Mouse (Mus musculus): ENCODE data around the gene Chmp1a.
"Not testable (repeated sequence)": the region's sequence is repeated elsewhere in the genome, so short reads cannot be mapped to it uniquely, and the experiment has no call there.

Chmp1a gene

DNA sequence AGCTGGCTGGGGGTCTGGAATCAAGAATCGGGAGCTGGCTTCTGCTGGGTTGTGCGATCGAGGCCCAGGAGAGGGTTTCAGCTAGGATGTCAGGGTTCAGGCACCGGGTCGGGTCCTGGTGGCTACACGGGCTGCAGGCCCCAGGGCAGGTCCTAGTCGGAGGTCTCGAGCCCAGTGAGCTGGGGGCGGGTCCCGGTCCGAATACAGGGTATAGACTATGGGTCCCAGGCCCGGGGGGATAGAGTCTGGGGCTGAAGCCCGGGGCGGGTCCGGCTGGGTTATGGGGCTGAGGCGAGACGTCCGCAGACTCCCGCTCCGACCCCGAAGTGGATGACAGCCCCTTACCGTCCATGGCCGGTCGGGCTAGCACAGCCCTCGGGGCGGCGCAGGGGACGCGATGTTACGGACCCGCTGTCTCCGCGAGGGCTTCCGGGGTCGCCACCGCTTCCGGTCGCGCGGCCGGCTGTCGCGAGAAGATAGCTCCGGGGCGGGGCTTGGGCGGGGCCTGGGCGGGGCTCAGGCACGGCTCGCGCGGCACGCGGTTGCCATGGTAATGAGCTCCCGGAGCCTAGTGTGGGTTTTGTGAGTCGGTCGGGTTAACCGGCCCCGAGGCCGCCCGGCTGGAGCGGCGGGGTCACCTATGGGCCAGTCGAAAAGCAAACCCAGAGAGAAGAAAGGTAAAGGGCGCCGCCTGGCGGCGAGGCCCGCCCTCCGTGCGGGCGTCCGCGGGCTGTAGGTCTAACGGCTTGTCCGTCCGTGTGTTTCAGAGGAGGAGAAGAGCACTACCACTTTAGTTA is at the start of gene Chmp1a, which contains the start of gene Spata33:
Chmp1a (minus strand) TSS at position 443 of the 797 bp plus-strand sequence.
Spata33 (plus strand) TSS at position 512 of the 797 bp plus-strand sequence.
- peak; percentile 94 for DNase-seq (ENCODE audit: low spot score)

DNA sequence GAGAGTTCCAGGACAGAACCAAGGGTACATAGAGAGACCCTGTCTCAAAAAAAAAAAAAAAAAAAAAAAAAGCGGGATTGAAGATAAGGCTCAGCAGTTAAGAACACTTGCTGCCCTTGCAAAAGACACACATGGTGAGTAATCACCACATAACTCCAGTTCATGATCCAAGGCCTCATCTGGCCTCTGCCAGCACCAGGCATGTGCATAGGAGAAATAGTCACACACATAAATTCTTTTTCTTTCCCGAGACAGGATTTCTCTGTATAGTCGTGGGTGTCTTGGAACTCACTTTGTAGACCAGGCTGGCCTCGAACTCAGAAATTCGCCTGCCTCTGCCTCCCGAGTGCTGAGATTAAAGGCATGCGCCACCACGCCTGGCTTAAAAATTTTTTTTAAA is 45.0 kb upstream of the Chmp1a start:
- not testable (repeated sequence) for DNase-seq (ENCODE audit: low spot score)

DNA sequence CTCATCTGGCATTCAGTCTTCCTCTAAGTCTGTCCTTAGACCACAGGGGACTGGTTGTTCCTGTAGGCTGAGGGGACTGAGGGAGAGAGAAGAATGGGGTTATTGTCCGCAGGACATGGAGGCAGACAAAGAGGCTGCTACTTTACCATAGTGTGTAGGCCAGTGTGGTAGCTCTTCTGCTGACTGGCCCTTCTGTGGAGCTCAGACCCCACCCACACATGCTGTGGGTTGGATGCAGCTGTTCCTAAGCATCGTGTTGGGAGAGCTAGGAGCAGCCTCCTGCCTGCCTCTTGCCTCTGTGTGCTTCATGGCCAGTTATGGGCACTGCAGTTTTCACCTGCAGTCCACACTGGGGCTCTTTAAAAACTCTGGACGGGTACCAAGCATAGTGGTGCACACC is 44.6 kb upstream of the Chmp1a start:
- DNase-seq (ENCODE audit: low spot score): no peak

DNA sequence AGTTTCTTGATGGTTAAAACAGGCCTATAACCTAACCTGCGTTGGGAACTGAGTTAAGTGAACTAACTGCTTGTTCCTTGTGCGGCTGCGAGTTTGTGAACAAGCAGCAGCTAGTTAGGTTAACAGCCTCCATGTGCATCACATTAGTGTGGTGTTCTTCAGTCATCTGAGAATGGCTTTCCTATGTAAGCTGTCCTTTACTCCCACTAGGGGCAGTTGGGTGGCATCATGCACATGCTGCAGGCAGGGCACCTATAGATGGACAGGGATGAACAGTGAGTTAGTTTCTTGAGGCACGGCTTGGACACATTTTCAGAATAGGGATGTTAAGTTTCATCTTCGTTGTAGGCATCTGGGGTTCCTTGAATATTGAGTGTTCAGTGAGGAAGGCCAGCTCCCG is 42.6 kb upstream of the Chmp1a start:
- DNase-seq (ENCODE audit: low spot score): peak; percentile 74

DNA sequence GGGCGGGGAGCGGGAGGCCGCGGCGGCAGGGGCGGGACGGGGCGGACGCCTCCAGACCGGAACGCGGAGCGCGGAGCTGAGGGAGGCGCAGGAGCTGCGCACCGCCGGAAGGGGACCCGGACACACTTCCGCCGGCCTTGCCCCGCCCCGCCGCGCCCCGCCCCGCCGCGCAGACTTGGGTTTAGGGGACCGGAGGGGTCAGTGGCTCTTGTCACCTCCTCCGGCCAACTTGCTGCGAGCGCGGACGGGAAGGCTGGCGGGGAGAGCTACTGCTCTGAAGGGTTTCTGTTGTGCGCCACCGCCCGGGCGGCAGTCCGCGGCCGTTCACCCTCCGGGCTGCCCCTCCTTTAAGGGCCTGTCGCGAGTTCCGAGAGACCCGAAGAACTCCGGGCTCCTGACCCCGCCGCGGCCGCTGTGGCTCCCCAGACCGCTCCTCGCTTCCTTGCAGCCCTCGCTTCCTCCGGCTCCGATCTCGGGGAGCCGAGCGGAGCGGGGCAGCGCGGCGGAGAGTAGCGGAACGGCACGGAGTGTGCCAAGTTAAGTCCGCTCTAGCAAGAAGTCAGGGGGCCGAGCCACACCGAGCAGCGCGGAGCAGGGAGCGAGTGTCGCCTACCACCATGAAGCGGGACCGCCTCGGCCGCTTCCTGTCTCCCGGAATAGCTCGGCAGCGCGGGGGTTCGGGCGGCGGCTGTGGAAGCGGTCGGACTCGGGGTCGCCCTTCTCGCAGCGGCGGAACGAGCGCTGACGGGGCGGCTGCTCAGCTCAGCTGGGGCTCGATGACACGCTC is 41.7 kb upstream of the Chmp1a start, which contains the start of the genes Zfp276 and Vps9d1:
Zfp276 (plus strand) TSS at position 97 of the 787 bp plus-strand sequence.
Vps9d1 (minus strand) TSS at position 250 of the 787 bp plus-strand sequence.
- peak; percentile 95 for DNase-seq (ENCODE audit: low spot score)

DNA sequence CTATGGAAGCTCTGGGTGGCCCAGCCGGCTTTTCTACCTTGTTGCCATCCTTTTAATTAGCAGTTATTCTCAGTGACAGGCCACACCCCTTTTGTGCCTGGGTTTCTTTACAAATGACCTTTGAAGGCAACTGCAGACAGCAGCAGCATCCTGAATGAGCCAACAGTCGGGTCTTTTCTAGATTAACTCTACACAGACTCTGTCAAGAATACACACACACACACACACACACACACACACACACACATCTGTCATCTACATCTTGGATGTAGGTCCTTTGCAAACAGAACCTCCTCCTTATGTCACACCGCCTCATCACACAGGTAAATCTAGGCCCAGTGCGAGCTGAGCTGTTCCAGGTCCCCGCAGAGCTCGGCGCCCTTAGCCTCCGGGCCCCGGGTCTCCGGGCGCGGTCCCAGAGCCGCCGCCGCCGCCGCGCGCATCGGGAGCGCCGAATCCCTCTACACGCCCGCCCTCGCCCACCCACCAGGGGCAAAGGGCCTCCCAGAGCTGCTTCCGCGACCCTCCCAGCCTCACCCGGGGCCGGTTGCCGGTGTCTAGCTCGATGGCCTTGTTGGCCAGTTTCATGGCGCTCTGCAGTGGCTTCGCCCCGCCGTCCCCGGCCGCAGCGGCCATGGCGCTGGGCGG is 41.0 kb upstream of the Chmp1a start:
- DNase-seq (ENCODE audit: low spot score): peak; percentile 81

DNA sequence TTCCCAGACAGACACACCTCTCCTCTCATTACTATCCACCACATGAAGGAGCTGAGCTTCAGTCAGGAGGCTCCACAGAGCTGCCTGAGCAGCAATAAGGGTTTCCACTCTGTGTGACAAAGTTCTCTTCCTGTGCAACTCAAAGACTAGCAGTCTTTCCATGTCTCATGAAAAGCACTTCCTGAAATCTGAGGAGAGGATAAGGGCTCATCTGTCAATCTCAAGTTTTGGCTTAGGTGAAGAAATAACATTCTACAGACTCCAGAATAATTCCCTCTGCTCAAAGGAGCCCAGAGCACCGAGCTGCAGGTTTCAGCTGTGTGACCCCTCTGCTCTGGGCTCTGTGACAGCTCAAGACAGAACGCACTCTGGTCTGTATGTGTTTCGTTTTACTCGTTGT is 40.4 kb upstream of the Chmp1a start:
- DNase-seq (ENCODE audit: low spot score): no peak

DNA sequence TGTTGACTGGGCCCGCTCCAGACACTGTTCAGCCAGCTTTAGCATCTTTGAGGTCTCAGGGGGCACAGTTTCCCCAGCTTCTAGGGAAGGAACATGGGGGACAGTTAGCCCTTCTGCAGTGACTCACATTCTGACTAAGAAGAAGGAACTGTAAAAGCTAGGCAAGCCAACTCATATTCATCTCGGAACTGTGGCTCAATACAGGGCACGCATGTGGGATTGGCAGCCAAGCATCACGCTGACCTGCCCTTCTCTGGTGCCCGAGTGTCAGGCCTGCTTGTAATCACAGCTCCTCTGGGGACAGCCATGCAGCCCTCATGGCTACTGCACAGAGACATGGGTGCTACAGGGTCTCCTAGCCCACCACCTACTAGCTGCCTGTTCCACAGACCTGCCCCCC is 38.4 kb upstream of the Chmp1a start:
- DNase-seq (ENCODE audit: low spot score): no peak

DNA sequence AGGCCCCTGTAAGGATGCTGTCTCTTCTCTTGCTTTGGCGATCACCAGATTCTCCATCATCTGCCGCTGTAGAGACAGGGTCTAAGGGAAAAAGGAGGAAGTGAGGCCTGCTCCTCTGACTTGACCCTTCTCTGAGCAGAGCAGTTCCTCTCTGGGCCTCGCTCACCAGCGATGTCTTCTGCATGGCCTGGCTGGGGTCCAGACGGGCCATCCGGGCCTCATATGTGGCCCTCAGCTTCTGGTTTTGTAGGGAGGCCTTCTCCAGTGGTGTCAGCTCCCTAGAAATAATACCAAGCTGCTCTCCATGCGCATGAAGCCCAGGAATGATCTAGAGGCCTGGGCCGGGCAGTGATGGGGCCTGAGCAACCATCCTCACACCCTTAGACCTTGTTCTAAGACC is 36.0 kb upstream of the Chmp1a start:
- no peak for DNase-seq (ENCODE audit: low spot score)

DNA sequence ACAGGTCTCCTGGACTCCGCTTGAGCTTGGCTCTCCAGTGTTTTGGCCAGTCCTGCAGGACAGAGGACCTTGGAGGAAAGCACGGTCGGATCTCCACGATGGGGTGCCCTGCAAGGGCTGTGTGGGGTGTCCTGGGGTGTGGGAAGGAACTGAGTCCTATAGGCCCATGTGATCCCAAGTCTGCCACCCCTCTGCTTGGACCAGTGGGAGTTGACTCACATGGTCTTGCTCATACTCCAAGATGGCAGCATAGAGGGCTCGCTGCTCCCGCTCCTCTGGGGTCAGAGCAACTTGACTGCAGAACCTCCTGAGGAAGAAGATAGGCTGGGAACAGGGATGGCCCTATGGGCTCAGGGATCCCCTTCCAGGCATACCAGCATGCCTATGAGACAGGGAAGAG is 35.2 kb upstream of the Chmp1a start:
- no peak for DNase-seq (ENCODE audit: low spot score)

DNA sequence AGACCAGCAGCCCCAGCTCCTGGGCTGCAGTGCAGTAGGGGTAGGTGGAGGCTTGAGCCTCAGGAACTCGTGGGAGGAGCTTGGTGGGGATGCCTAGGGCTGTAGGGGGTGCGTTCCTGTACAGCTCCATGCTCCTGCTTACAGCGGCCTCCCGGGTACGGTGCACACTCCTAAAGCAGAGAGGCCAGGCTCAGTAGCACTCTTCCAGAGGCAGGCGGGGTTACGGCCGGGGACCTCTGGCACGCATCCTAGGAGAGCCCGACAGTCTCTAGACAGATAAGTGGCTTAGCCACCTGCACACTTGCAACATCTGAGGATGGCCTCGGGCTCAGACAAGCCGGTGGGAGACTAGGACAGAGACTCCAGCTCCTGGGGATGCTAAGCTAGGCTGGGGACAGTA is 33.0 kb upstream of the Chmp1a start:
- DNase-seq (ENCODE audit: low spot score): no peak

DNA sequence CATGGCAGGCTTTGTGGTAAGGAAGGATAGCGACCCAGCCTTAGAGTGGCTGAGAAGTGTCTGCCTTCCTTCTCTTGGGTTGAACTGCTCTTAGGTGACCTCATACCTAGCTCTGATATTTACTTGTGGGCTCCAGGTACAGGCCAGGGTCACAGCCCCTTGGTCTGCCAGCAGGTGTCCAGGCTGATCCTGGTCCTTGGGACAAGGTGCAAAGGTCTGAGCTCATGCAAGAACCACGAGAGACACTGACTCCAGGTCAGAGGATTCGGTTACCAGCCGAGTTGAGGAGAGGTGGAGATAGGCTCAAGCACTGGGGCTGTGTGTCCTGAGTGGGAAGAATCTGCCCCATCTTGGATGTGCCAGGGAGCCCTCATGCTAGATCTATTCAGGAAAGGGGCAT is 31.8 kb upstream of the Chmp1a start:
- no peak for DNase-seq (ENCODE audit: low spot score)

DNA sequence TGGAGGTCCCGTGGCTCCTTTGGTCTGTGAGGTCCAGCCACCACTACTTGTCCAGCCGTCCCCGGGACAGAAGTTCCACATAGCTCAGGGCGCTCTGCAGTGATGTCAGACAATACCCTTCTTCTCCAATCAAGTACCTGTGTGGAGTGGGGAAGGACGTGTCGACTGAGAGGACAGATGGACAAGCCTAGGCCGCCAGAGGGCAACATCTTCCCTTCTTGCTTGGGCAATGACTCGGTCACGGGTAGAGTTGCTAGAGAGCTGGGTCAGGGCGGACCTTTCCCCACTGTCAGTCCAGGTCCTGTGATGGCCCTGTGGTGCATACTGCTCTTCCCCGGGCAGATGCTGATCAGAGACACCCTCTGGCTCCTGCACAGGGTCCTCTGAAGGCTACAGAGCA is 30.5 kb upstream of the Chmp1a start:
- no peak for DNase-seq (ENCODE audit: low spot score)

DNA sequence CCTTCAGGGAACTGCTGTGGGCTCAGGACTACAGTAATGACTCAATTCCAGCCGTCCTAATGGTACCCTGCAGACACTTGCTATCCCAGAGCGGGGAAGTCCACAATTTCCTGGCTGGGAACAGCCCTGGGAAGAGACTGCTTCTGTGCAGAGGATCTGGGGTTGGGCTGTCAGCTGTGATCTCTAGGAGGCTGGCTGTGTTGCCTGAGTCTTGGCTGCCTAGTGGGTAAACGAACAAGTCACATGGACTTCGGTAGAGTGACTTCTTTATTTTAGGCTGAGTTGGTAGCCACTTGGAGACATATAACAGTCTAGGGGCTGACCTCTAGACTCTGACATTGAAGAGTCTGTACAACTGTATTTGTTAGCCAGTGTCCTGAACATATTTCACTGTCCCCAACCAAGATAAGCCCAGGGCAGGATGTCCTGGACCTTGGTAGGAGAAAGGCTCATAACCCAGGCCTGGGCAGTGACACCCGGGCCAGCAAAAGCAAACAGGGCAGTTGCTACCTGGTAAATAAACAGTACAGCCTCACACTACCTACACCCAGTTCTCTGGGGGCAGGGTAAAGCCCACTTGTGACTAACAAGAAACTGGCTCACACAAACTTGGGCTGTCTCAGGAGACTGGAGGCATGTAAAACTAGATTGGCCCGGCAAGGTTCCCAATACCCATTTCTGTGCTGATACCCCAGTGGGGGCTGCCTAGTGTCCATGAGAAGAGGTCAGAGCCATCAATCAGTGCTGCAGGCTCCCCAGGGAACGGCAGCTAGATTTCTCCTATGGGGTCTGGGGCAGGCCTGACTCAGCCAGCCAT is 29.8 kb upstream of the Chmp1a start:
- DNase-seq (ENCODE audit: low spot score): no peak

DNA sequence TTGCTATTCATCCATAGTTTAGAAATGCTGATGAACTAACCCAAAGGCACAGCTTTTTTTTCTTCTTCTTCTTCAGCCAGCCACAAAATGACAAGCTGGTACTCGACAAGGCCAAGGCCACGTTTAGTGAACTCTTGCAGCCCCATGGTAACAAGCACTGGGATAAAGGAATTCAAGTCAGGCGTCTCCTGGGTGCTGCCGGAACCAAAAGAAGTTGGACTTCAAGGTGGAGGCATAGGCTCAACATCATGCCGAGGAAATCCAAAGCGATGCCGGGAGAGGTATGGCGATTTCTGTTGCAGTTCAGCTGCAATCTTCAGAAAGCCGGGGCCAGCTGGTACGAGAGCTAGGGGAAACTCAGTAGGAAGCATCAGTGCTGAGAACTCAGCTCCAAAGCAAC is 26.8 kb upstream of the Chmp1a start:
- no peak for DNase-seq (ENCODE audit: low spot score)

DNA sequence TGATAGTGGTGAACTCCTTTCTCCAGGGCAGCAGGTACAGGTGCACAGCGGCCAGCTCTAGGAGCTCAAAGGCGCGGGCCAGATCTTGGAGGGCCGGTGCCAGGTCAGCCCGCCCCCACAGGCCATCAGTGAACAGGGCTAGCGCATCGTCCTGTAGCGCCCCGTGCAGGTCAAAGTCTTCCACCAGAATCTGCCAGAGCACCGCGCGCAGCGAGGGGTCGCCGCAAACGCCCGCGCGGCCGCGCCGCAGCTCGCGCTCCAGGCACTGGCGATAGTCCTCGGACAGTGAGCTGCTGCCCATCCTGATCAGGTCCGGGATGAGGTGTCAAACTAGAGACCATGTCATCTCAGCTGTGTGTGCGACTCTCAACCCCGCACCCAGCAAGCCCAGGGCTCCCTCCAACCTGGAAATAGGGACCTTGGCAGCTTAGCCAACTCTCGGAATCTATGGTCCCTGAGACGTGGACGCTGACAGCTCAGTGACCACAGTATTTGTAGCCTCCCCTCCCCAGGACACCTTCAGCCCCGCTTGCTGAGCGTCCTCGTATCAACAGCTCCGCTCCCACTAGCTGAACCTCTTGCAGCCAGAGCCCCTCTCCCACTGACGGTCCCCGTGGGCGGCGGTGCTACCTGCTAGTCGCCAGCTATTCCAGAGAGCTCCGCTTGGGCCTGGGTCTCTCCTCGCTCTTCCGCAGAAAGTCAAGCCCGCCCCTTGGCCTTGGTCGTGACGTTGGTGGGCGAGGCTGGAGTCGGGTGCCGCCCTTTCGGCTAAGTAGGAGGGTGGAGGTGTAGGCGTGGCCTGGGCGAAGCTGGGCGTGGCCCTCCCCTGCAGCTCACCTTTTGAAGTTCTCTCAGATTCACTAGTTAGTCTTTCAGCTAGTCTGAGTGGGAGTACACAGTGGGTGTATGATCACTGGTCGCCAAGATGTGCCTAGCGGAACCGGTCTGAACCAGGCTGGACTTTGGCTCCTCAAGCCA is 23.2 kb upstream of the Chmp1a start, which contains the start of gene Spata2l:
Spata2l (minus strand) TSS at position 714 of the 978 bp plus-strand sequence.
- peak; percentile 80 for DNase-seq (ENCODE audit: low spot score)

DNA sequence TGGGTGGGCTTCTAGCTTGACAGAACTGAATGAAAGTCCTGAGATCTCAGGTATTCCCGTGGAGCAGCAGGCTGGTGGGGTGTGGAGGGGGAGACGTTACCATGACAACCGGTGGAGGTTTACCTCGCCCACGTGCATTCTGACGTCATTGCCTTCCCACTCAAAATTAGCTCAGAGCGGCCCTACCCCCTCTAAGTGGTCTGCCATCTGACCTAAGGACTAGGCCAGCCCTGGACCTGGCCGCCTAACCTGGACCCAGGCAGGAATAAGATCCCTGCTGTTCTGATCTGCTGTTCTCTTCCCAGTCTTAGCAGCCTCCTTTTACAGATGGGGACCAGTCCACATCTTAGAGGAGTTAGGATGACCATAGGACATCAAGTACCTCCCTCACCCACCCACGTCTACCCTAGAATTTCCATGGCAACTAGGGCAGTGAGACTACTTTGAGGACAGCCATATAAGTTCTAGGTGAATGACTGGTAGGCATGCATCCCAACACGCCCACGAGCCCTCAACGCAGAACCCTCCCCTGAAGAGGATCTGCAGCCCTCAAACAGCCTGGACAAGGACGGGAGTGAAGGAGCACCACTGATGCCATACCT is 22.5 kb upstream of the Chmp1a start:
- DNase-seq (ENCODE audit: low spot score): no peak

DNA sequence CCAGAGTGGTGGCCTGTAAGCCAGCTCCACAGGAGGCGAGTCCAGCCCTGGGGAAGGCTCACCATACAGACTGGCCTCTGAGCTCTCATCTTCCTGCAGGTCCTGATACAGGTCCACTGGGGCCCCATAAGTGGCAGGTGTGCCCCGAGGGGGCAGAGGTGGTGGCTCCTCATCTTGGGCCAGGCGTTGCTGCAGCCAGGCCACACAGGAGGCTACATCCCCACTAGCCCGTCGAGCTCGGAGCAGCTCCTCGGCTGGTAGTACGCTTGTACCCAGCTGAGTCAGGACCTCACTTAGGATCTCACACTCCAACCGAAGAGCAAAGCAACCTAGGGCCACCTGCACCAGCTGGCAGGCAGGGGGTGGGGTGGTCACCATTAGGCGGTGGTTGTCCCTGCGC is 21.2 kb upstream of the Chmp1a start:
- DNase-seq (ENCODE audit: low spot score): no peak

DNA sequence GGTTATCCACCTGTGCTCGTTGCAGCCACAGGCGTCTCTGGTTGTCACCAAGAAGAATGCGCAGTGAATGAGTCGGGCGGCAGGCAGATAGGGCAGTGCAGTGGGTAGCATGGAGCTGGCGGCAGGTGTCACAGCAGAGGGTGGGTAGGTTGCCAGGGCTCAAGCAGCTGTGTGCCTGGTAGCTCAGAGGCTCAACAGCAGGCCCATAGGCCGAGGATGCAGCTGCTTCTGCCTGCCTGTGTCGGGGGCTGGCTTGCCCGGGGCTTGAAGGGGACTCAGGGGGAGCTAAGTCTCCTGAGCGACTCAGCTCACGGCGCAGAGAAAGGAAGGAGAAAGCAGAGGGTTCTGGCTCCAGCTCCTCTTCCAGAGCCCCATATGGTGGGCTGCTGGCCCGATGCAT is 20.7 kb upstream of the Chmp1a start:
- DNase-seq (ENCODE audit: low spot score): no peak

DNA sequence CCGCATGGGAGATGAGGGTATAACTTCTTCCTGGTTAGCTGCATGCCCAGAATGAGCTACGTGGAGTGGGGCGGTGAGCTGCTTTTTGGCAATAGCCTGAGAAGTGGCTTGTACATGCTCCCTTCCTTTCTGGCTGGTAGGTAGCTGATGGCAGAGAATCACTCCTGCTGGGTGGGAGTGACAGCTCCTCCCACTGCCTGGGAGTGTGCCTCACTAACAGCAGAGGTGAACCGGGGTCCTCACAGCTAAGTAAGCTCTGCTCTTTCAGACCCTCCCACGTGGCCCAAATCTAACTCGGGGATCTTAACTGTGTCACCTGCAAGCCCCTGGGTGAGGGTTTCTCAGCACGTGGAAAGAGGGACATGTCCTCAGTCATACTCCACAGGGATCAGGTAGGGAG is 20.0 kb upstream of the Chmp1a start:
- DNase-seq (ENCODE audit: low spot score): no peak
